Mouse (Mus musculus): ENCODE data around the gene Grm1.

Gene Grm1

DNA sequence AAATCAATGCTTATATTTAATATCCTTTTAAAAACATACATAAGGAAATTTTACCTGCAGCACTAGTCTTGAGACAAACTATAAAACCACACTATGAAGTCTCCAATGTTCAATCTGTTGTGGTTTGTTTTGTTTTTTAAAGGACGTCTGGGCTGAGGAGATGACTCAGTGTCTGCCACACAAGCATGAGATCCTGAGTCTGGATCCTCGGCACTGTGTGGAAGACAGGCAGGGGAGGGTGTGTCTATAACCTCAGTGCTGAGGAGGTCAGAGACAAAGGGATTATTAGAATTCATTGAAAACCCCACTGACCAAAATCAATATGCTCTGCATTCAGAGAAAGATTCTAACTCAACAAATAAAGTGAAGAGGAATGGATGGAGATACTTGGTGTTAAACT is 110.8 kb downstream of the Grm1 start:
- DNase-seq (ENCODE audit: low read depth in 1 of 2, low spot score in 2 of 2) = no peak

DNA sequence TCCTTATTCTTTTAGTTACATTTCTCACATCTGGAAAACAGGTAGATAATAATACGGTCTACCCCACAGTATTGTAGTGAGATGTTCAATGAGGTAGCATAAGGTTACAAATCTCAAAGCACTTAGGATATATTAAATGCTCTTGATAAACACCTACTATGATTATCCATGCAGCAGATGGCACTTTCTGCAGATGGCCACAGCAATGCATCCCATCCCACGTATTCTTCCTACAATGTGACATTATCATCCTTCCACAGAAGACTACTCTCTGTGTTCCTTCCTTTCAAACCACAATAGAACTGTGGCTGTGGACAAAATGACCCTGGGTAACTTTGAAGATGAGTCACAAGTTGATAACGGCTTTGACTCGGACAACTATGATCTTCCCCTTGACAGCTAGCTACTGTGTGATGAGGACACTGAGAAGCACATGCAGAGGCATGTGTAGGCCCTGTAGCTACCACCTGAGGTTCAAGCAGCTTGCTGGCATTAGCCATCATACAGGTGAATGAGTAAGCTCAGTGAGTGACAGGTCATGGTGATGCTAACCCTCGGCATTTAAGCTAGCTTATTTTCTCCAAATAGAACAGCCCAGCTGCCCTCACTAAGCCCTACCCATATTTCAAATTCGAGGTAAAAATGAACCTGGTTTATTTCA is 117.5 kb downstream of the Grm1 start:
- DNase-seq (ENCODE audit: low read depth in 1 of 2, low spot score in 2 of 2) = no peak

- no peak for DNase-seq (ENCODE audit: low read depth in 1 of 2, low spot score in 2 of 2)
Measured at GRCm38 (mm10) chr10:10950557-10950956, 131.6 kb downstream of the Grm1 start.

- no peak for DNase-seq (ENCODE audit: low read depth in 1 of 2, low spot score in 2 of 2)
Measured at GRCm38 (mm10) chr10:10949172-10949571, 133.0 kb downstream of the Grm1 start.

DNA sequence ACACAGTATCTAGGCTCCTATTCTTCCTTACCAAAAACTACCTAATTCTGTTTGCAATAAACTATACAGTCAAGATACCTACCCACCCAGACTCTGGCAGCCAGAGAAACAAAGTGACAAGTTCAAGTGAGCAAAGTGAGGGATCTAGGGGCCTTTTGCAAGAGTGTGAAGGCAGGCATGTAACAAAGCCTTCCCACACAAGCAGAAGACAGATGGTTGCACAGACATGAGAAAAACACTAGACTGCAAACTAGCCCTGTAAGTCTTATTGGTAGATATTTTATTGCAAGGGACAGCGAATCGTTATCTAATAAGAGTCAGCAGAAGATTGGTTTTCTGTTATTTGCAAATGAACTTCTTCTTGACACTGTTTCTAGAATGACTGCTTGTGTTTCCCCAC is 134.6 kb downstream of the Grm1 start:
- no peak for DNase-seq (ENCODE audit: low read depth in 1 of 2, low spot score in 2 of 2)

GRCm38 (mm10) chr10:10944003-10944402 is 138.2 kb downstream of the Grm1 start:
- no peak for DNase-seq (ENCODE audit: low read depth in 1 of 2, low spot score in 2 of 2)

DNA sequence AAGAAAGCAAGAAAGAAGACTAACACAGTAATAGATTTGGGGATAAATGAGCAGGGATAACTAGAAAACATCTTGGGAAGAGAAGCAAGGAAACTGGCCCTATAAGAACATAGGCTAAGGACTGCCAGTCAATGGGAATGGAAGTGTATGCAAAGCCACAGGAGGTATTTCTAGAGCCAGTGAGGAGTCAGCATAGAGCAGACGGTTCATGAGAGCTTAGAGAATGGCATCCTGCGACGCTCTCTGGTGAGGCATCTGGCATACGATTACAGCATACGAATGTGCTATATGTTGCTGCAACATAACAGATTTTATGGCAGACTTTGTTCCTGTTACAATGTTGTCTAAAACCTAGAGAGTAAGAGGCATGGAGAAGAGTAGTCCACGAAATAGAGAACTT is 139.9 kb downstream of the Grm1 start:
- DNase-seq (ENCODE audit: low read depth in 1 of 2, low spot score in 2 of 2) = no peak

DNA sequence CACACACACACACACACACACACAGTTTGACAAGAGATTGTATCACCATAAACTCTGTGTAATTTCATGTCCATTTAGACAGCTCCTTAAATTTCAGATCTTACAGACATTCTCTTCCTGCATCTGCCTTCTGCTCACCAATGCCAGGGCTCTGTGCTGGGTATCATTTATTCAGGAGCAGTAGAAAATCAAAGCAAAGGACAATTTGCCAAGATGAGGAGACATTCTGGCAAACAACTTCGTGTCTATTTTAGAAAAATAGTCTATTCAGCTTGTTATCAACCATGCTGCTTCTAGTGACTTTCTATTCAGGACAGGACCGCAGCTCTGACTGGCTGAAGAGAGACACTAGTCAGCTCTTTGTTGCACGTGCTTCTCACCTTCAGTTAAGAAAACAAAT is 146.3 kb downstream of the Grm1 start:
- DNase-seq (ENCODE audit: low read depth in 1 of 2, low spot score in 2 of 2) = no peak

DNA sequence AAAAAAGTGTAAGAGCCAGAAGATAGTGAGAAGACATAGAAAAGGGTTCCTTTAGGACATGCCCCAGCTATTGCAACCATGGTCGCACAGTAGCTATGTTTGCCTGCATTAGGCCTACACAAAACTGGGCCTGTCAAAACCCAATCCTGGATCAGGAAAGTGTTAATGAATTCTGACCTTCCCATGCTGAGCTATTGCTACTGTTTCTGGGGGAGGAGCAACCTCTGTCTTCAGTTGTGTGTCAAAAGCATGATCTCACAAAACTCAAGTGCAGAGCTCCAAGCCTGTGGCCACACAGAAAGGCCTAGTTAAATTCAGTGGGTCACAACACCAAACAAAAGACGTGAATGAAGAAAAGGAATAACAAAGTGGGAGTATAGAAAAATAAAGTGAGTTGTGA is 152.5 kb downstream of the Grm1 start:
- no peak for DNase-seq (ENCODE audit: low read depth in 1 of 2, low spot score in 2 of 2)

- DNase-seq (ENCODE audit: low read depth in 1 of 2, low spot score in 2 of 2) = no peak
Measured at GRCm38 (mm10) chr10:10928798-10929366, 153.3 kb downstream of the Grm1 start.

GRCm38 (mm10) chr10:10917857-10918399 is 164.2 kb downstream of the Grm1 start:
- DNase-seq (ENCODE audit: low read depth in 1 of 2, low spot score in 2 of 2) = no peak

DNA sequence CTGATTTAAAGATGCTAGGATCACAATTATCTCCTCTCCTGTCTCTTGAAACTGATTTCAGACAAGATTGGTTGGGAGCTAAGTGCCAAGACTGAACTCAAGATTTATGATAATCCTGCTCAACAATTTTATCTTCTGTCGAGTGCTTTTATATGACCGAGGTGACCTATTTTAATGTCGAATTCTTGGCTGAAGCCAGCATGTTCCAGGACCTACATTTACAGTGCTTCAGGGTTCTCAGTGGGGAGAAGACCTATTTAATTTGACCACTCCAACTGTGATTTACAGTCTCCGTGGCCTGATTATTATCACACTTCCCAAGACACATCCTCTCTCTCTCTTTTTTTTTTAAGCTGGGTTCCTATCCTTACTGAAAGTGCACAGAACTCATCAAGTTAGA is 168.5 kb downstream of the Grm1 start:
- no peak for DNase-seq (ENCODE audit: low read depth in 1 of 2, low spot score in 2 of 2)

DNA sequence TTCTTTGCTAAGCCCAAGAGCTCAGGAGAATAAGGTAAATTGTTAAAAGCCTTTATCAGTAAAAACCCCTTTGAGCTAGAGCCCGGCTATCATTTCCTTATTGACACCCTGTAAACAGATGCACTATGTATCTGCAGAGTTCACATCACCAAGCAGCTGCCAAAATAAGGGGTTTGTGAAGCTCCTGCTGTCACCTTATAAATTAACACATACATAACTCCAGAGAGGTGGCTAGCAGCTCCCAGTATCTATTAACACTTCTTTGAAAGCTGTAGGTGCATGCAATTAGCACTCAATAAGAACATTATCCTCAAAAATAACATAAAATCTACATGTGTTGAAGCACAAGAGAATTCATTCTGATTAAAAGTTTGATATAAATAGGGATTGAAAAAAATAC is 191.9 kb downstream of the Grm1 start:
- DNase-seq (ENCODE audit: low read depth in 1 of 2, low spot score in 2 of 2) = no peak

GRCm38 (mm10) chr10:10888521-10888920 is 193.6 kb downstream of the Grm1 start:
- DNase-seq (ENCODE audit: low read depth in 1 of 2, low spot score in 2 of 2) = no peak

DNA sequence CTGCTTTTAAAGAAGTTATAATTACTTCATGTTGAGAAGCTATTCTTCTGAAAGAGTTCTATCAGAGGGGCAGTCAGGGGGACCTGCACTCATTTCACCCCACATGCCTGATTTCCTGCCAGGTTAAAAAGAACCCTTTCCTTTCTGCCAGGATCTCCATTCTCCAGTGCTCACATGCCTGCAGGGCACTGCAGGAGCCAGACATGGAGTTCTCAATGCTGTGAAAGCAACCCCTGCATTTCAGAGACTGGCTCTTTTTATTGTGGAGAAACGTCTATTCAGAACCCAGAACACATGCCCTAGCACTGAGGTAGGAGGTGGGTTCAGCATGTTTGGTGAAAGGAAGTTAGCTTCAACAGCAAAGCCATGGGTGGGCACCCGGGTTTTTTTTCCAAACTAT is 197.2 kb downstream of the Grm1 start:
- no peak for DNase-seq (ENCODE audit: low read depth in 1 of 2, low spot score in 2 of 2)

GRCm38 (mm10) chr10:10872142-10872541 is 210.0 kb downstream of the Grm1 start:
- no peak for DNase-seq (ENCODE audit: low read depth in 1 of 2, low spot score in 2 of 2)

DNA sequence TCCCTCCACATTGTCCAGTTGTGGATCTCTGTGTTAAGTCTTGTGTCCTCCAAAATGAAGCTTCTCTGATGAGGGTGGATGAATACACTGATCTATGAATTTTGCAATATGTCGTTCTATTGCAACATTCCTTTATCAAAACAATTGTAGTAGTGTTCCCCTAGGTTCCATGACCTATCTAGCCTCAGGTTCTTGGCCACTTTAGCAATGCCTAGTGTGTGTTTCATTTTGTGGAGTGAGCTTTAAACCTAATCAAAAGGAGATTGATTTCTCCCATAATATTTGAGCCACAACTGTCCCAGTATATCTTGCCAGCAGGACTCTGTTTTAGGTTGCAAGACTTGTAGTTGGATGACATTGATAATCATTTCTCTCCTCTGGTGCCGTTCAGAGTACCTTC is 211.9 kb downstream of the Grm1 start:
- DNase-seq (ENCODE audit: low read depth in 1 of 2, low spot score in 2 of 2) = no peak

DNA sequence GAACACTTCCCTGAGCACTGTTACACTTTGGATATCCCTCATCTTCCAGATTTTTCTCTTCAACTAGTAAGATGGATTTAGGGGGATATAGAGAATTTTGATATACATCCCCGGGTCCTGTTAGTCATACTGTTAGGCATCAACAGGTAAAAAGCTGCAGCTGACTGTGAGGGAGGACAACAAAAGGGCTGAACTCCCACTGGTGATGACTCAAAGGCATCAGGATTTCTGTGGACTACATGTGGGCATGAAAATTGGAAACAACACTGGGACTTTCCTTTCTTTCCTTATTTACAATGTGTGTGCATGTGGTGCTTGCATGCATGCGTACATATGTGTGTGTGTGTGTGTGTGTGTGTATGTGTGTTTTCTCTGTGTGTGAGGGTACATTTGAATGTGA is 215.9 kb downstream of the Grm1 start:
- no peak for DNase-seq (ENCODE audit: low read depth in 1 of 2, low spot score in 2 of 2)

GRCm38 (mm10) chr10:10864759-10865158 is 217.4 kb downstream of the Grm1 start:
- no peak for DNase-seq (ENCODE audit: low read depth in 1 of 2, low spot score in 2 of 2)

GRCm38 (mm10) chr10:10847376-10848286 is 234.5 kb downstream of the Grm1 start:
- DNase-seq (ENCODE audit: low read depth in 1 of 2, low spot score in 2 of 2) = no peak

DNA sequence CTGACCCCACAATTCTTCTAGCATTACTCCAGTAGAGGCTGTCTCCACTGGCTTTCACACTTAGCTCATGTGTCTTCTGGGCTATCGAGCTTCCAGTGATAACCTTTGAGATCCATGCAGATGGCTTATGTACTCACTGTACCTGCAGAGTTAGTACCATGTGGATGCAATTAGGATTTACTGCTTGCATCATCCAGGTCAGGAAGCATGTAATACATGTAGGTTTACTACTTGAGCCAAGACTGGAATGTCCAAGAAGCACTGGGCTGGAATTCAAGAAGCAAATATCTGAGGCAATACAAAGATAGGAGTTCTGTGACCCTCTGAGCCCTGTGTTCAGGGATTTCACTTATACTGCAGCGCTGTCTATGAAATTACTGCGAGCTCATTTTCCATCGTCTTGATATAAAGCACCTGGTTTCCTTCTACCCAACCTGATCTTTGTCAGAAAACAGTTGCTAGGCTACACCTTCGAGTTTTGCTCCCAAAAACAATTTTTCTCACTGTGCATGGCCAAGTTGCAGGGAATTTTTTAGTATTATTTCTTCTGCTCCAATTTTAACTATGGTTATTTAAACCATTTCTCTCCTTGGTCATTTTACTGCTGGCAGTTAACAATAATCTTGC is 237.0 kb downstream of the Grm1 start:
- no peak for DNase-seq (ENCODE audit: low read depth in 1 of 2, low spot score in 2 of 2)

- no peak for DNase-seq (ENCODE audit: low read depth in 1 of 2, low spot score in 2 of 2)
Measured at GRCm38 (mm10) chr10:10835406-10835805, 246.8 kb downstream of the Grm1 start.
